Mouse (Mus musculus) monocyte, adult 5-6 weeks (primary cell): ENCODE results near the gene Col18a1. TPM values are rescaled to one million over a fixed set of nuclear protein-coding genes. Genes with fewer than 3 reads are reported as not detected.

Source experiments
- ATAC-seq: fragments of 153-309, 156-312 bp; replicated peaks from 2 replicates; pipeline ENCODE4 v1.8.0; 2017; ENCODE audit warnings: mild to moderate bottlenecking; ENCODE audit not compliant: low TSS enrichment, insufficient number of reproducible peaks, severe bottlenecking, poor library complexity, low FRiP score
- total RNA-seq: library from RNA; stranded (forward); fragments of 200-1000, 200-491, 200-594 nt; gene quantifications from 3 replicates; pipeline ENCODE4 v1.2.3, GENCODE M21; 2017

Gene Col18a1
- total RNA-seq, 1 experiment from 2014 or later: not detected

DNA sequence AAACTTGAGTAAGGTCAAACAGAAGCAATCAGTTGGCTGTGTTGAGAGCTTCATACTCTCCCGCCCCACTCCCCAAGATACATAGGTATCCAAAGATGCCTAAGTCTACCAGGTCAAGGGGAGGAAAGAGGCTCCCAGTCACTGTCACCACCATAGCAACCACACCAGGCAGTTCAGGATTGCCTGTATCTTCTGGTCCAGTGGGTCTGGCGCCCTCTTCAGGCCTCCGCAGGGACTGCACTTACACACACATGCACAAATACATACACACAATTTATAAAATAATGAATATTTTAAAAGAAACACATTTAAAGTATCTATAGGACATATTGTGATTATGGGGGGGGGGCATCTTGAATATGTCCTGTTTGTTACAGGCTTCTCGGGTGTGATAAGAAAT, 45.8 kb downstream of the Col18a1 start:
- ATAC-seq: no peak

DNA sequence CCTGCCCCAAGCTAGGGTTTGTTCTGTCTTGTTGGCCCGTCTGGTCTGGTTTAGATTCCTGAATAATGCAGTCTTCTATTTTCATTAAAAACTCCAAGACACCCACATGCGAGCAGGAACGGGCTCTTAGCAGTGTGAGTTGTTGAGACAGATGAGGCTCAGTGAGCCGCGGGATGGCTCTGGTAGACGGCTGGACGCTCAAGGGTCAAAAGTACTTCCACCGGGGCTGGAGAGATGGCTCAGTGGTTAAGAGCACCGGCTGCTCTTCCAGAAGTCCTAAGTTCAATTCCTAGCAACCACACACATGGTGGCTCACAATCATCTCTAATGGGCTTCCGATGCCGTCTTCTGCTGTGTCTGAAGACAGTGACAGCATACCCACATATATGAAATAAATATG, 46.9 kb downstream of the Col18a1 start:
- ATAC-seq: no peak

DNA sequence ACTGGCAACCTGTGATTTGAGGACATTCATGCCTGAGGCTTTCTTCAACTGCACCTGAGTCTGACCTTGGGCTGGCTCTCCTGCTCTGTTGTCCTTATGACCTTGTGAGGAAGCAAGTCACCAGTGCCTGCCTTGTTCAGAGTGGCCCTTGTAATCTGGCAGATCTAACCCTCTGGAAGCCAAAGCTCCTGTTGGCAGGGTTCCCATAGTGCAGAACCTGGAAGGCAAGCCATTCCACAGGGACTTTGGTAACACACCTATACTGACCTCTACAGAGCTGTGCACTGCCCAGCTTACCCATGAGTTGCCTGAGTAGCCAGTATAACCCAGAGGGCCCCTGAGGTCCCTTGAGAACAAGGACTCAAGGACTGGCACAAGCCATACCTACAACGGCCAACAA, 48.0 kb downstream of the Col18a1 start:
- no peak for ATAC-seq

DNA sequence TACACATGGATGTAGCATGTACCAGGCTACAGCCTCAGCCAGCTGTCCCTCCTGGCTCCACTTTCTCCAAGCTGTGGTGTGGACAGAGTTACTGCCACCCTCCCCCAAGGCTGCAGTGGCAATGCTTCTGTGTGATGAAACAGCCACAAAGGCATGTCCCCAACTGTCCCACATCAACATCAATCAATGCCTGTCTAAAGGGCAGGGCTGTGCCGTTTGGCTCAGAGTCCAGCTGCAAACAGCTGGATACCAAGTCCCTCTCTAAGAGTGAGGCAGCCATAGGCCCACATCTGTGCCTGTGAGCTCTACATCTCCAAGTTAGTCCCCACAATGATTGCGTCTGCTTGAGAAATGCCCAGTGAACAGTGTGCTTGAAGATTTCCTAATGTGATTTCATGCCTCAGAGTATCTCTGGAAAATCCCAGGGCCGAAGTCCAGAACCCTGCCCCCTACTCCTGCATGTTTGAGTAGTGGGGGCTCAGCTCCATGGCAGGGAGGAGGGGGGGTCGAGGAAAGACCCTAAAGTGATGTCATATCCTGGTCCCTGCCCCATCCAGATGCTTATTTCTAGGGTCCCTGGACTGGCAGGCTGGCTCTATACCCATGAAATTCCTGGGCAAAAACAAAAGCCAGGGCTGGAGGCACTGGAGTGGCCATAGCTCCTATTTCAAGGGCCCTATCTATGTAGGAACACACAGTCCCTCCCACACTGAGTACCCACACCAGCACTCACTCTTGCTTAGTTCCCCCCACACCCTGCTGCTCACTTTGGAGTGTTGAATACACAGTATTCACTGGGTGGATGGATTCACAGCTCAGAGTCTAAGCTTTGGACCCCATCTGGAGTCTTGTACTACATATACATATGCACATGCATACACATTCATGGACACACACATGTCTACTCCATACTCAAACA, 49.6 kb downstream of the Col18a1 start:
- ATAC-seq: no peak

DNA sequence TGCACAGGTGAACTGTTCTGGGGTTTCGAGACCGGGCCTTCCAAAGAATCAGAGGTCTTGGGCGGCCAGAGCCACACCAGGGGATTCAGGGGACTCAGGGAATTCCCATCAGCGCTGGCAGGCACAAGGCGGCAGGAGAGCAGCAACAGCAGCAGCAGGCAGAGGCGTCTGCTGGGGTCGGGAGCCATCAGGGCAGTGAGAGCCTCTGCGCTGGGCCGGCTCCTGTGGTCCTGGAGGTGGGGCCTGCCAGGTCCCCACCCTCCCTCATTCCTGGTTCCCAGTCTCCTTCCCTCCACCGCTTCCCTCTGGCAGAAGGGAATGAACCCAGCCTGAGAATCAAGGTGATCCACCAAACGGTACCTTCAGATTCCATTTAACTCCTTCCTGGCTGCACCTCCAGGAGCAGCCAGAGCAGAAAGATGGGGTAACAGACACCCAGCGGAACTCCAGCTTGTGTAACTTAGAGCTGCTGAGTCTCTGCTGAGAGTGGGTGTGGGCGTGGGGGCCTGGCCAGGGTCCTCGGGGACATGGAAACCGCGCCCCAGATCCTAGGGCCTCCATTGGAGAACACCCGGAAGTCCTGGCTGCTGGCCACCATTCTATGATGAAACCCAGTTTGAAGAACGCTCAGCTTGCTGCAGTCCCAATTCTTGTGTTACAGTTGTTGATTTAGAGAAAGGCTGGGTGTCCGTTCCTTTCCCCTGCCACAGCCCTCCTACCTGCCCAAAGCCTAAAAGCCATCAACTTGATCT, 52.7 kb downstream of the Col18a1 start:
- no peak for ATAC-seq

DNA sequence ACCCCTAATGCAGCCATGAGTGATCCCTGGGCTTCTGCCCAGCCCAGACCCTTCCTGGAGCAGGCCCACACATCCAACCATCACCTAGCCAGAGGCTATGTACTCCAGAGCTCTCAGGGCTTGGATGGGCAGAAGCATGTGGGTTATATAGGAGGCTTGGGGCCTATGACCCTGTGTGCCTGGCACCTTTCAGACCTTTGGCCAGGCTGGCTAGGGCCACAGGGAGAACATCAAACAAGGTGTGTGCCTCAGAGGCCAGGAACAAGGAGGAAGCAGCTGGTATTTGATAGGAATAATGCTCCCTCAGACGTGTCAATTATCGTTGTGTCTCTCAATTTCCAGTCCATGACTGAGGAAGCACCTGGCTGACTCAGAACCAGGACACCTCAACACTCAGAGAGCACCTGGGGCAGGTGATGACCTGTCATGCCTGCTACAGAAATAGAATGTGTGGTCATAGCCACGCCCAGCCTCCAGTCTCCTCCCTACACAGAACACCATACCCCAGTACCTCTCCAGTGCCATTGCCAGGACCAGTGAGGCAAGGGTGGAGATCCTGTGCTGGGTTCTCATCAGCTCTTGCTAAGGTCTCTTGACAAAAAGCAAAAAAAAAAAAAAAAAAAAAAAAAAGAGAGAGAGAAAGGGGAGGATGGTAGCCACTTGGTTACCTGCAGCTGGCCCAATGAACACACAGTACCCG, 54.6 kb downstream of the Col18a1 start:
- no peak for ATAC-seq

DNA sequence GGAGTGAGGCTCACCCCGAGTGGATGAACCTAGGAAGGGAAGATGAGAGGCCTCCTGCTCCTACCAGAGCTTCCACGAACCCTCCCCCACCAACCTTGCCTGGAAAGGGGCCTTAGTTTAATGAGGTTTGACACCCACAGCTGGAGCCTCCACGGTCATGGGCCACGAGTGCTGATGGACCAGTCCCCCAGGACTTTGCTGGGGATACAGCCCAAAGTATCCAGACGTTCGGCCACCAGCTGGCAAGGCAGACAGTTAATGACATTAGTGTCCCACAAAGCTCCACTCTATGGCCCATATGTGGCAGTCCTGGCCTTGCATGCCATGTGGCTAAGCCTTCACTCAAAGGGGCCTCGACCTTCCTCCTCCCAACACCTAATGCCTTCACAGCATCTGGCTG, 55.5 kb downstream of the Col18a1 start:
- no peak for ATAC-seq

DNA sequence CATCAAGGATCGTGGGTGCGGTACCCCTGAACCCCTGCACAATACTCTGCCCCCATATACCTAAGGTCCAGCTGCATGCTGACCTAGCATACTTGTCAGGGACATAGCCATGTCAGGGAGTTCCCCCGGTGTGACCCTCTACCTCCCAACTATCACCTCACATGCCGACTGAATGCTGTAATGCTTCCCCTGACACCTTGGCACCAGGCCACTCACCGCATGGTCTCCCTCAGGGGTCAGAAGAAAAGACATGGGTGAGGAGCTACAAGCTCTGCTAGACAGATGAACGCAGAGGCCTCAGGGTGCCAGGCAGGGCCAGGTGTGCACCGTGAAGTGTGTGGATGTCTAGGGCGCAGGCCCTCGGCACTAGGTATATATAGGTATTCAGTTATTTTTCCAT, 56.3 kb downstream of the Col18a1 start:
- no peak for ATAC-seq

DNA sequence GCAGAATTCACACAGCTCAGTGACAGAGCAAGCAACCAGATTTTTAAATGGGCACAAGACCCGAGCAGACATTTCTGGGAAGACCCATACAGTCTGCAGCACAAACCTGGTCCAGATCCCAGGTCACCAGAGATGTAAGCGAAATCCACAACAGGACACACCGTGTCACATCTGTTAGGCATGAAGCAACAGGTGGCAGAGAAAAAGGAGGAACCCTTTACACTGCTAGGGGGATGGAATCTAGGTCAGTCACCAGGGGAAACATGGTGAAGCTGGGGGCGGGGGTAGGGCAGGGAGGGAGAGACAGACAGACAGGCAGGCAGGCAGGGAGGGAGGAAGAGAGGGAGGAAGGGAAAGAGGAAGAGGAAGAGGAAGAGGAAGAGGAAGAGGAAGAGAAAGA, 58.2 kb downstream of the Col18a1 start:
- ATAC-seq: no peak

DNA sequence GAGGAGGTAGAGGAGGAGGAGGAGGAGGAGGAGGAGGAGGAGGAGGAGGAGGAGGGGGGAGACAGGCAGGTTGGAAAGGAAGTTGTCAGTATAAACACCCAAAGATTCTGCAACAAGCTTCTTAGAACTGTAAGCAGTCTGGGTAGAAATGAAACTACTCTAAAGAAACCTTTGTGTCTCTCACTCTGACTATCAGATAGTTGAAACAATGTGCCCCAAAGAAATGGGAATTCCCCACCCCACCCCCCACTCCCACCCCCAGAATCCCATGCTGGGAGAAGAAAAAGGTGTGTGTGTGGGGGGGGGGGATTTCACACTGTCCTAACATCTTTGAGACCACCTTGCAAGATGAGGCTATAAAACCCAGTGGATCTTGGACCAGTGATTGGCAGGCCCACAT, 62.0 kb downstream of the Col18a1 start:
- ATAC-seq: no peak

DNA sequence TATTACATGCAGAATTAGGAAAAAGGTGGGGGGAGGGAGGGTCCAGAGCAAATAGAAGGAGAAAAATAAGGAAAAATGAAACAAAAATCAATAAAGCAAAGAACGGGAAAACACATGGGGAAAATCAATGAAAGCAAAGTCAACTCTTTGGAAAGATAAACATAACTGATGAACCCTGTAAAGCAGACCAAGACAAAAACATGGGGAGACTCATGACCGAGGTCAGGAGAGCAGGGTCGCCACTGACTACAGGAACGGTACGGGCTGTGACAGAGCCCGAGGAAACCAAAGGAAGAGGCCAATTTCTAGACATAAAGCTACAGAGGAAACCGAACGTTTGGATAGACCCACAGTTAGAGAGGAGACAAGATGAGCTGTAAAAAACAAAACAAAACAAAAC, 62.7 kb downstream of the Col18a1 start:
- ATAC-seq: no peak

DNA sequence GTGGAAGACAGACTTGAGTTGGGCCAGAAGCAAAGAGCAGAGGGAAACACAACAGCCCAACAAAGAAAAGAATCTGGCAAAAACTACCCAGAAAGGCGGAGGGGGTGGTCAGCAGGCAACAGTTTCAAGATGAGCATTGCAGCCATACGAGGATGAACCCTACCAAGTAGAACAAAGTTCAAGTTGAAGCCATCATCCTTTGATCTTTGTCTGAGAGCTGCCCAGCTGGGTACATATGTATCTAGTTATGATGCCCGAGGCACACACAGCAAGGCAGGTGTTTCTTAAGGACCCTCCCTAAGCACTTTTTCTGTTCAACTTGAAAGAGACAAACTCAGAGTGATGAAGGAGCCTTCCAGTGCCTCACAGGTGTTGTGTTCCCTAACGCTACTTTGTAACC, 66.6 kb downstream of the Col18a1 start:
- no peak for ATAC-seq

DNA sequence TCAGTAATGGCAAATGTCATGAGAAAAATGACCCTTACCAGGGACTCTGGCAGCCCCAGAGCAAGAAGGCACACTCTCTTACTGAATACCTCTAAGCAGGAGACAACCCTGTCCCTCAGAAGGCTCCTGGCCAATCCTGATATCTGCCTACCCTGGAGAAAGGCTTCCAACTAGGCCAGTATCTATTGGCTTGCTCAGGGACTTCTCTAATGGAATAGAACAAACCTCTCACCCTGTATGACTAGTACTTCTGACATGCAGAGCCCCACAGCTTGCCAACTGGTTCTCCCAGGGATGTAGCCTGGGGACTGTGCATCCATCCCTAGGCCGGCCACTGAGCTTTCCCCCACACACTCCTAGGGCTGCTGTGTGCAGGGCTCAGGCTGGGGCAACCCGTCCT, 67.7 kb downstream of the Col18a1 start:
- ATAC-seq: no peak

DNA sequence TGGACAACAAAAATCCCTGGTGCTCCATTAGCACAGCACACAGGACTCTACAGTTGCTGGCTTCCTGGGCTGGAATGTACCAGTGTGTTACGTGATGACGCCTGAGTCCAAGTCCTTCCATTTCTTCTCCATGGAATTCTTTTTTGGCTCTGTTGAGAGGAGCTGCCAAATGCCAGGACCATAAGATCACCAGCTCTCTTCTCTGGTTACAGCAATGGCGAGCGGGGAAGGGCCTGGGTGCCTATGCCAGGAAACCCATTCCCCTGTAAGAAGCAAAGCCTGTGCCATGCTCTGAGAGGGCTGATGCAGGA, 68.5 kb downstream of the Col18a1 start:
- no peak for ATAC-seq

DNA sequence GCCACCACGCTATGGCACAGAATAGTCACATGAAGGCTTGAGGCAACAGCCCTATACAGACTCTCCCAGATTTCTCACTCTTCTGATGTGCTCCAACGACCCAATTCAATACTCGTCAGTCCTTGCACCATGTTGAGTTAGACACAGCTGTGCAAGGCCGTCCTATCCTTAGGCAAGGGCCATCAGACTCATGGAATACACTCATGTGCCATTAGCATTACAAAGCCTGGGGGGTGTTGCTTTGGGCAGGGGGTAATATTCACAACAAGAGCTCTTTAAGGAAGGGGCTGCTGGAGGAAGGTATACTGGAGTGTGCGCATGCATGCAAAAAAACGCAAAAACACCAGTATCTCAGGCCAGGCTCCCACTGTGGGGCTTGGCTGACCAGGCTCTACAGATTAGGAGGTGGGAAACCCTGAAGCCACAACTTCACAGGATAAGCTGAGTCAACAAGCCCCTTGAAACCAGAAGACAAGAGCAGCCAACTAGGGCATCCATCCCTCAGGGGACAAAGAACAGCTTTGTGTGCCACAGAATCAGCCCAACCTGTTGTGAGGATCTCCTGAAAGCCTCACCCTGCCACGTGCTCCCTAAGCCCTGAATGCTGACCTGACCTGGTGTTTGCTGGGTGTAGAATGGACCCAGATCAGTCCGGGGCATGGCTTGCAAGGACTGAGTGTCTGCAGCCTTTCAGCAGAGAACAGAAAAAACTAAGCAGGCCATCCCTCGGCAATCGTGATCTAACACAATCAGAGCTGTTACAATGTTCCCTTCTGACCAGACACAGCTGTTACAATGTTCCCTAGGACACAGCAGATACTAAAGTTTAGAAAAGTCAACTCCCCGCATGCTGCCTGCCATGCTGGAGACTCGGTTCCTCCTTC, 69.1 kb downstream of the Col18a1 start:
- no peak for ATAC-seq

DNA sequence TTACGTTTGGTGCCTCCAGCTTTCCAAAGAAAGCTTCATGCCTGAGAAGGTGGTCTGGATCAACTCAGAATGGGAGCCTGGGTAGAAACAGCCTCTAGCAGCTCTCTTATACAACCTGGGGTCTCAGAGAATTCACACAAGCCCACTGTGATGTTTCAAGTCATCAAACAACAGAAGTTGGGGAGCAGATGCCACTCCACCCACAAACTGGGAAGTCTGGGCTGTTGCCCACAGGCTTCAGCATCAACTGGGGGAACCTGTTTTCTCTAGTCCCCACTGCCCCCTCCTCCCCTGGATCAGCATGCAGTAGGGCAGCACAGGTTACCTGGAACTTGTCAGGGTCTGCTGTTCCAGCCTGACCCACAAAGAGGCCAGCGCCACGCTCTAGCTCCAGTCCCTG, 70.7 kb downstream of the Col18a1 start:
- no peak for ATAC-seq

DNA sequence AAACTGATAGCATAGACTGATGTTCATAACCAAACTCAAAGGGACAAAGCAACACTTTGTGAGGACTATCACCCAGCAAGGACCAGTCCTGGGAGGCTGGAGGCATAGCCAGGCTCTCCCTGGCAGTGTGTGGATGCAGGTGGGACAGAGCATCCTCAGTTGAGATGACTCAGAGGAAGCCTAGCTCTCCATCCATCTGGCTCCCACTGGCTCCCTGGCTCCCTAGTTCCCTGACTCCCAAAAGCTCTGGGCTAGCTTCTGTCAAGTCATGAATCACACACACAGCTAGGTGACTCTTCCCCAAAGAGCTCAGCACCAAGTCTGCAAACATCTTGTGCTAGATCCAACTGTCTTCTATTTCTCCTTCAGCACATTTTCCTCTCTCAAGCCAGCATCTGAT, 72.5 kb downstream of the Col18a1 start:
- ATAC-seq: no peak

DNA sequence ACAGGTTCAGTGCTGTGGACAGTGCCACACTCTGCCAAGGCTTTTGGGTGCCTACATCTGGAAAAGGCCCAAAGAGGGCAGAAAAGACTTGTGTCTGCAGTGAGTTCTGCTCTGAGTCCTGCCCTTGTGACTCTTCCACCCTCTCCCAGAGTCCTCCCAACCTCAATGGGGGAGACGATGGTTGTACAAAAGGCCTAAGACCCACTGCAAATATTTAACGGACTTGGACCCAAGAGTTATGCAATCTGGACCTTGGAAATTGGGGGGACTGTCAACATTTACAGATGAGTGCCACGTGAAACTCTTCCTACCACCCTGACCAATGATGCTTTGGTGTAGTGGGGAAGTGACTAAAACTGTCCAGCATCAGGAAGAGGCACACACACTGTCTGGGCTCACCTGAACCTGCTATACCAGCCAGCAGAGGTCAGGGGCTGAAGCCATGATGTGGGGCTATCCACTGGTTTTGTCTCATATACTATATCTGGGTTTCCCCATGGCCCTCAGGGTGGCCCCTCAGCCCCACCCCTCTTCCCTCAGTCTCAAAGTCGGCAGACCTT, 74.7 kb downstream of the Col18a1 start:
- ATAC-seq: no peak
